Mouse (Mus musculus) midbrain, embryonic 15.5 days (tissue): Measurements from ENCODE around the gene Gpc5. TPM values are rescaled to one million over a fixed set of nuclear protein-coding genes. Genes with fewer than 3 reads are reported as not detected.

ENCODE experiments used
- ATAC-seq: fragments of 200-750 bp; cut with Nextera tagmentation; replicated peaks from 2 replicates; pipeline ENCODE4 v1.8.0; 2017; ENCODE audit warnings: moderate TSS enrichment
- H3K27ac ChIP-seq: fragments of 300-500 bp; sonication (generic); 2 replicates; pipeline ENCODE4 v1.5.1; 2015; ENCODE audit warnings: mild to moderate bottlenecking, inconsistent platforms
- H3K27me3 ChIP-seq: fragments of 300-500 bp; sonication (generic); replicated peaks from 2 replicates; pipeline ENCODE4 v1.6.1; 2015; ENCODE audit warnings: inconsistent platforms
- H3K36me3 ChIP-seq: fragments of 300-500 bp; sonication (generic); replicated peaks from 2 replicates; pipeline ENCODE4 v1.6.1; 2015; ENCODE audit warnings: inconsistent platforms
- H3K4me1 ChIP-seq: fragments of 300-500 bp; sonication (generic); 2 replicates; pipeline ENCODE4 v1.6.1; 2015; ENCODE audit warnings: inconsistent platforms
- H3K4me2 ChIP-seq: fragments of 300-500 bp; sonication (generic); 2 replicates; pipeline ENCODE4 v1.6.1; 2015; ENCODE audit warnings: inconsistent platforms, mild to moderate bottlenecking, moderate library complexity
- H3K4me3 ChIP-seq: fragments of 300-500 bp; sonication (generic); 2 replicates; pipeline ENCODE4 v1.5.1; 2015; ENCODE audit warnings: mild to moderate bottlenecking, inconsistent platforms
- H3K9ac ChIP-seq: fragments of 300-500 bp; sonication (generic); 2 replicates; pipeline ENCODE4 v1.6.1; 2015; ENCODE audit warnings: mild to moderate bottlenecking, inconsistent platforms
- H3K9me3 ChIP-seq: fragments of 300-500 bp; sonication (generic); 2 replicates; pipeline ENCODE4 v1.6.1; 2016; ENCODE audit warnings: inconsistent platforms
- WGBS: fragments of 180-500 bp; shearing (Covaris S2); methylation state at CpG from one replicate; pipeline ENCODE4 v1.1.7; 2015; ENCODE audit warnings: mixed read lengths; 5-methylcytosine and 5-hydroxymethylcytosine counted together
- polyA plus RNA-seq: library from polyadenylated mRNA; unstranded; fragments of >200 nt; fragmentation: Nextera tagmentation; extraction: Ambion mirVana; gene quantifications from 2 replicates; pipeline ENCODE4 v1.2.1, GENCODE M21; 2015

Gene Gpc5
- polyA plus RNA-seq, 1 experiment from 2014 or later: 7.2 TPM

GRCm38 (mm10) chr14:115148821-115149220 lies 56.8 kb downstream of the Gpc5 start:
- WGBS: 86% methylated on average over 3 of the region's 3 CpGs
- Histone ChIP-seq H3K27me3 (no peaks in the 10 kb centered on the region), H3K4me3 (no peak overlapping the region), H3K4me1 (no peaks in the 10 kb centered on the region), H3K4me2 (no peak overlapping the region), H3K27ac (no peak overlapping the region), H3K36me3 (no peaks in the 10 kb centered on the region), H3K9me3 (no peaks in the 10 kb centered on the region), H3K9ac (no peak overlapping the region)
- ATAC-seq: no peak

DNA sequence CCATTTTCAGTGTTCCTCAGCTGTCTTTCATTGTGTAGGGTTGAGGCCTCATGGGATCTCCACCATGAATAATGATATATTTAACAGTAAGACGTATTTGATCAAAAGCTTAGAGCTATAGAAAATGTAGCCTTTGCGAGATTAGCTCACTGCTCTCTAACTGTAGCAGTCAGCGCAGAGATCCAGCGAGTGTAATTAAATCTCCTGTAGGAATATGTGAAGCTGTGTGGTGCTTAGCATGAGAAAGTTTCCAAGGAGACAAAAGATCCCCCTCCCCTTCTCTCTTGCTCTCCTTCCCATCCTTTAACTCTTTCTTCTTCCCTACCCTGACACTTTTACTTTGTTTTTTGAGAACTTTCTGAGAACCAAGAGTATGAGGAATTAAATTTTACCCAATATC lies 64.6 kb downstream of the Gpc5 start:
- no peak overlapping the region for H3K4me2 ChIP-seq
- no peaks in the 10 kb centered on the region for H3K36me3 ChIP-seq
- no peak overlapping the region for H3K27ac ChIP-seq
- H3K4me1 ChIP-seq: no peaks in the 10 kb centered on the region
- H3K4me3 ChIP-seq: no peak overlapping the region
- H3K9ac ChIP-seq: no peak overlapping the region
- WGBS: 38% methylated on average over 4 of the region's 4 CpGs
- no peaks in the 10 kb centered on the region for H3K9me3 ChIP-seq
- no peaks in the 10 kb centered on the region for H3K27me3 ChIP-seq
- ATAC-seq: no peak

- H3K36me3 ChIP-seq: no peaks in the 10 kb centered on the region
- no peaks in the 10 kb centered on the region for H3K9me3 ChIP-seq
- no peak overlapping the region for H3K9ac ChIP-seq
- WGBS: 49% methylated on average over 3 of the region's 3 CpGs
- no peak for ATAC-seq
- no peaks in the 10 kb centered on the region for H3K4me1 ChIP-seq
- H3K27ac ChIP-seq: no peak overlapping the region
- no peak overlapping the region for H3K4me3 ChIP-seq
- H3K27me3 ChIP-seq: no peaks in the 10 kb centered on the region
- no peak overlapping the region for H3K4me2 ChIP-seq
These were observed 85.4 kb downstream of the Gpc5 start for GRCm38 (mm10) chr14:115177322-115177836.

- 77% methylated on average over 5 of the region's 5 CpGs for WGBS
- Histone ChIP-seq H3K4me1 (no peaks in the 10 kb centered on the region), H3K36me3 (no peaks in the 10 kb centered on the region), H3K9ac (no peak overlapping the region), H3K27ac (no peak overlapping the region), H3K9me3 (no peaks in the 10 kb centered on the region), H3K27me3 (no peaks in the 10 kb centered on the region), H3K4me3 (no peak overlapping the region), H3K4me2 (no peak overlapping the region)
- no peak for ATAC-seq
These were observed 87.9 kb downstream of the Gpc5 start for GRCm38 (mm10) chr14:115179925-115180324.

GRCm38 (mm10) chr14:115188256-115188655 lies 96.2 kb downstream of the Gpc5 start:
- no peak overlapping the region for H3K9ac ChIP-seq
- no peak for ATAC-seq
- H3K4me1 ChIP-seq: no peaks in the 10 kb centered on the region
- no peaks in the 10 kb centered on the region for H3K9me3 ChIP-seq
- 88% methylated on average over 8 of the region's 8 CpGs for whole genome bisulfite sequencing
- H3K27ac ChIP-seq: no peak overlapping the region
- H3K4me3 ChIP-seq: no peak overlapping the region
- H3K36me3 ChIP-seq: no peaks in the 10 kb centered on the region
- no peaks in the 10 kb centered on the region for H3K27me3 ChIP-seq
- no peak overlapping the region for H3K4me2 ChIP-seq

DNA sequence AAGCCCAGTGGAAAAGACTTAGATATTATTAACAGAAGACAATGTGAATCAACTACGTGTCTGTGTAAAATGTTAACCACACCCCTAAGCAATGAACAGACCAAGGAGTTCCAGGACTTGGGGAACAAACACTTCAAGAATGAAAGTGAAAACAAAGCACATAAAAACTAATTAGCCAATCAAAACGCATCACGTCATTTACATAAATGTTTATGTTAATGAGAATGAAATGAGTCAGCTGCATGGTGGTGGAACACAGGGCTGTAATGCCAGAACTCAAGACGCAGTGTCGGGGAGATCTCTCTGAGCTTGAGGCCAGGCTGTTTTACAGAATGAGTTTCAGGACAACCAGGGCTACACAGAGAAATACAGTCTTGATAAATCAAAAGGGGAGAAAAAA lies 136.1 kb downstream of the Gpc5 start:
- 78% methylated on average over 5 of the region's 5 CpGs for WGBS
- H3K4me2 ChIP-seq: no peak overlapping the region

GRCm38 (mm10) chr14:115236387-115236786 lies 144.4 kb downstream of the Gpc5 start:
- no peaks in the 10 kb centered on the region for H3K36me3 ChIP-seq
- WGBS: 82% methylated on average over 4 of the region's 4 CpGs
- H3K27ac ChIP-seq: no peak overlapping the region
- H3K4me3 ChIP-seq: no peak overlapping the region
- H3K4me2 ChIP-seq: no peak overlapping the region
- no peaks in the 10 kb centered on the region for H3K27me3 ChIP-seq
- no peaks in the 10 kb centered on the region for H3K9me3 ChIP-seq
- H3K9ac ChIP-seq: no peak overlapping the region
- H3K4me1 ChIP-seq: peaks cover 2% of the 10 kb centered on the region; the same call in 1 of the 2 replicates
- no peak for ATAC-seq

More for the DNA sequence above, 136.1 kb downstream of the Gpc5 start:
- Histone ChIP-seq H3K9ac (no peak overlapping the region), H3K36me3 (no peaks in the 10 kb centered on the region), H3K9me3 (no peaks in the 10 kb centered on the region), H3K27ac (no peak overlapping the region), H3K4me3 (no peak overlapping the region), H3K27me3 (no peaks in the 10 kb centered on the region), H3K4me1 (no peaks in the 10 kb centered on the region)
- no peak for ATAC-seq

GRCm38 (mm10) chr14:115240621-115241373 lies 148.8 kb downstream of the Gpc5 start:
- no peak overlapping the region for H3K9ac ChIP-seq
- H3K27ac ChIP-seq: no peak overlapping the region
- H3K4me1 ChIP-seq: peaks cover 2% of the 10 kb centered on the region; the same call in 1 of the 2 replicates
- peak; percentile 79 for ATAC-seq
- no peak overlapping the region for H3K4me2 ChIP-seq
- no peak overlapping the region for H3K4me3 ChIP-seq
- WGBS: 41% methylated on average over 4 of the region's 4 CpGs
- no peaks in the 10 kb centered on the region for H3K27me3 ChIP-seq
- H3K9me3 ChIP-seq: no peaks in the 10 kb centered on the region
- H3K36me3 ChIP-seq: no peaks in the 10 kb centered on the region

DNA sequence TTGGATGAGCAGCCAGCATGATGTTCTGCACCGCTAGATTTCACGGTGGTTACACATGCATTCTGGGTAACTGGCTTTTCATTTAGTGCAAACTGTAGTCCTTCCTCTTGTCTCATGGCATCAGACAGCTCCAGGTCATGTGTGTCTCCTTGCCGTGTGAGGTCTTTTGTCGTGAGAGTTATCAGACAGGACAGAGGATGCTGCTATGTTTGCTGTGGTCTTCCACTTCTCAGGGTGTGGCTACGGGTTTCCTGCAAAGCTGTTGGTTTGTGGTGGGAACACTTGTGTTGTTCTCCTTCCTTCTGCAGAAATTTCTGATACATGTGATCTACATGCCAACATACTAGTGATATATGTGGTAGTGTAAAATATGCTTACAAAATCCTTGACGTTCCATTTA lies 158.5 kb downstream of the Gpc5 start:
- Histone ChIP-seq H3K9me3 (no peaks in the 10 kb centered on the region), H3K36me3 (no peaks in the 10 kb centered on the region), H3K27me3 (no peaks in the 10 kb centered on the region), H3K4me2 (no peak overlapping the region), H3K4me3 (no peak overlapping the region), H3K9ac (no peak overlapping the region), H3K27ac (no peak overlapping the region), H3K4me1 (no peaks in the 10 kb centered on the region)
- WGBS: 91% methylated on average over 6 of the region's 6 CpGs
- no peak for ATAC-seq

- H3K27me3 ChIP-seq: no peaks in the 10 kb centered on the region
- H3K36me3 ChIP-seq: no peaks in the 10 kb centered on the region
- H3K4me3 ChIP-seq: no peak overlapping the region
- no peaks in the 10 kb centered on the region for H3K9me3 ChIP-seq
- no peak overlapping the region for H3K4me2 ChIP-seq
- no peak for ATAC-seq
- no peak overlapping the region for H3K27ac ChIP-seq
- H3K4me1 ChIP-seq: no peaks in the 10 kb centered on the region
- 75% methylated on average over 5 of the region's 5 CpGs for WGBS
- no peak overlapping the region for H3K9ac ChIP-seq
These were observed 159.8 kb downstream of the Gpc5 start for GRCm38 (mm10) chr14:115251791-115252190.

DNA sequence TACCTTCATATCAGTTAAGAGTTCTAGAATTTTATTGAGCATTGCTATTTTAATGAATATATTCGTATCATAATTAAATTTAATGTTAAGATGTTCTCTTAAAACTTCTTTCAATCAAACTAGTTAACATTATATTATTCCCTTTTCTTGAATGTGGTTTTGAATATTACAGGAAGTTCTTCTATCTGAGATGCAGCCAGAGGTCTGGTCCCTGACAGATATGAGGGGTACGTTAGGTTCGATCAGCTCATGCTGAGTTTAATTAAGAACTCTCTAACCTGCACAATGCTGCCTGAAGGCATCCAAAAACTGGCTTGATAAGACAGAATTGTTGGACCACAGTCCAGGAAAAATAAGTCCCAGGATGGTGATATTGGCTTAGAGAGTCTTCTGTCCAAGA lies 161.1 kb downstream of the Gpc5 start:
- no peak for ATAC-seq
- WGBS: 91% methylated on average over 3 of the region's 3 CpGs

DNA sequence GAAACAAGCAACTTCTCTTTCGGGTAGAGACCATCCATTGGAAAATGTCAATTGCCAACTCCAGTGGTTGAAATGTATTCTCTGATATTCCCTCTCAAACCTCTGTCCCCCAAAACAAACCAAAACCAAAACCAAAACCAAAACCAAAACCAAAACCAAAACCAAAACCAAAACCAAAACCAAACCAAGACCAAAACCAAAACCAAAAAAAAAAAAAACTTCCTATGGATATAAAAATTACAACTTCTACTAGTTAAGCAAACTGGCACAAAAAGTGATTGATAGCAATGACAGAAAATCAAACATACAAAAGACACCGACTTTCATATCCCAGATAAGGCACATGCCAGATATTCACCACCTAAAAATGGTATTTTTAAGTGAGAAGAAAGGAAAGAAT lies 161.7 kb downstream of the Gpc5 start:
- 83% methylated on average over 2 of the region's 2 CpGs for WGBS
- no peaks in the 10 kb centered on the region for H3K27me3 ChIP-seq
- no peak overlapping the region for H3K27ac ChIP-seq

More for the DNA sequence above, 161.1 kb downstream of the Gpc5 start:
- Histone ChIP-seq H3K4me3 (no peak overlapping the region), H3K9me3 (no peaks in the 10 kb centered on the region), H3K9ac (no peak overlapping the region), H3K4me1 (no peaks in the 10 kb centered on the region), H3K4me2 (no peak overlapping the region), H3K27me3 (no peaks in the 10 kb centered on the region), H3K36me3 (no peaks in the 10 kb centered on the region), H3K27ac (no peak overlapping the region)

More for the DNA sequence above, 161.7 kb downstream of the Gpc5 start:
- H3K9ac ChIP-seq: no peak overlapping the region
- no peak overlapping the region for H3K4me2 ChIP-seq
- no peaks in the 10 kb centered on the region for H3K36me3 ChIP-seq
- no peak for ATAC-seq
- no peak overlapping the region for H3K4me3 ChIP-seq
- no peaks in the 10 kb centered on the region for H3K4me1 ChIP-seq
- no peaks in the 10 kb centered on the region for H3K9me3 ChIP-seq
